In genomic region chr17:53618369-53618768, GRCm38 (mm10) we compare ENCODE assay signal across 24 mouse cellular contexts. TPM values are rescaled to one million over a fixed set of nuclear protein-coding genes. Genes with fewer than 3 reads are reported as not detected.
DNase-seq lines count a peak whose midpoint lies in the region; ATAC-seq and TF ChIP-seq lines count a peak whose summit lies in the region.
"Had no signal": no experiment of that assay in that cellular context is flagged by ENCODE, and none has a peak within 500 bp of the region (broad histone marks: within the 10 kb centered on the region; RNA-seq: fewer than 3 reads in every experiment).

No protein-coding gene starts in this region.

- 62% methylated on average over 7 of the region's 7 CpGs for WGBS in liver, adult 2 months
- 84% methylated on average over 7 of the region's 7 CpGs for WGBS in liver, embryonic 12.5 days (ENCODE audit: insufficient replicate concordance)

- H3K4me3 ChIP-seq in liver, adult 2 months (ENCODE audit: insufficient read depth, low read depth, low read length) = no peak overlapping the region
- H3K4me3 ChIP-seq in liver, embryonic 12.5 days = no peak overlapping the region
- H3K4me3 ChIP-seq: embryonic facial prominence, embryonic 13.5 days; embryonic facial prominence, embryonic 15.5 days; erythroblast, embryonic 14.5 days; forebrain, embryonic 10.5 days; forebrain, embryonic 12.5 days had no signal

- no peak overlapping the region for H3K4me2 ChIP-seq in liver, embryonic 12.5 days
- H3K4me2 ChIP-seq: embryonic facial prominence, embryonic 13.5 days; embryonic facial prominence, embryonic 15.5 days; forebrain, embryonic 12.5 days had no signal

- TF ChIP-seq POLR2A in liver, adult 2 months (IDR thresholded peaks at IDR 0.05; ENCODE audit: extremely low read depth, insufficient read depth, low read length) = no peak

- no peak overlapping the region for H3K9ac ChIP-seq in liver, adult 2 months (ENCODE audit: low read depth, low read length)
- H3K9ac ChIP-seq in liver, embryonic 12.5 days = no peak overlapping the region
- H3K9ac ChIP-seq: embryonic facial prominence, embryonic 13.5 days; embryonic facial prominence, embryonic 15.5 days; forebrain, embryonic 12.5 days had no signal

- ATAC-seq in liver, embryonic 12.5 days = no peak
- peak; percentile 92 for ATAC-seq in granulocyte monocyte progenitor cell, adult 5-6 weeks (replicated peaks; ENCODE audit: poor library complexity, severe bottlenecking)
- ATAC-seq in megakaryocyte progenitor cell, adult 5-6 weeks (replicated peaks; ENCODE audit: poor library complexity) = peak; percentile 80
- ATAC-seq: activated CD4-positive, CD25-positive, alpha-beta regulatory T cell, adult 4 months; forebrain, embryonic 14.5 days; forebrain, embryonic 16.5 days; Patski had no signal

- H3K79me2 ChIP-seq in liver, adult 2 months (ENCODE audit: control insufficient read depth, insufficient read depth, low read length) = peaks cover 10% of the 10 kb centered on the region; the same call in 1 of the 2 replicates

- peaks cover 11% of the 10 kb centered on the region for H3K4me1 ChIP-seq in liver, adult 2 months (ENCODE audit: control insufficient read depth, insufficient read depth, low read length)
- H3K4me1 ChIP-seq in liver, embryonic 12.5 days = peaks cover 33% of the 10 kb centered on the region
- H3K4me1 ChIP-seq: embryonic facial prominence, embryonic 13.5 days; embryonic facial prominence, embryonic 15.5 days; forebrain, embryonic 10.5 days; forebrain, embryonic 12.5 days had no signal

- DNase-seq in liver, adult 2 months (ENCODE audit: extremely low read depth, low read depth, low spot score) = peak; percentile 47
- no peak for DNase-seq in Muller cell, postnatal 12 days (ENCODE audit: inconsistent ontology term)
- DNase-seq in layer of hippocampus, adult 18-20 months (ENCODE audit: low spot score in 2 of 2) = no peak
- DNase-seq: adrenal gland, adult 8-10 months; adrenal gland, postnatal 14 days; adrenal gland, postnatal 36 days; cerebellum, adult 11-12 months; cerebellum, adult 2 months; cerebellum, adult 9-10 months; cerebellum, postnatal 10 days; cerebellum, postnatal 25 days; embryo, embryonic 11 days had no signal

- H3K27me3 ChIP-seq in liver, adult 2 months (ENCODE audit: control insufficient read depth, insufficient read depth, low read length) = no peaks in the 10 kb centered on the region
- no peaks in the 10 kb centered on the region for H3K27me3 ChIP-seq in liver, embryonic 12.5 days (replicated peaks)
- H3K27me3 ChIP-seq: embryonic facial prominence, embryonic 13.5 days; embryonic facial prominence, embryonic 15.5 days; forebrain, embryonic 12.5 days; Patski had no signal

- H3K9me3 ChIP-seq in liver, embryonic 12.5 days (replicated peaks) = no peaks in the 10 kb centered on the region
- H3K9me3 ChIP-seq: embryonic facial prominence, embryonic 13.5 days; embryonic facial prominence, embryonic 15.5 days; forebrain, embryonic 10.5 days; forebrain, embryonic 12.5 days had no signal

- H3K36me3 ChIP-seq in liver, adult 2 months (ENCODE audit: control insufficient read depth, insufficient read depth, low read length) = peaks cover 12% of the 10 kb centered on the region
- H3K36me3 ChIP-seq in liver, embryonic 12.5 days = peaks cover 24% of the 10 kb centered on the region
- H3K36me3 ChIP-seq: forebrain, embryonic 12.5 days had no signal

- no peak for TF ChIP-seq CTCF in liver, adult 2 months (IDR thresholded peaks at IDR 0.05; ENCODE audit: low read depth, low read length)

- H3K27ac ChIP-seq in liver, adult 2 months (replicated peaks; ENCODE audit: insufficient read depth, low read depth, low read length) = 0 out of 2 replicates have a peak overlapping the region, but pooled peaks have one; percentile 2
- no peak overlapping the region for H3K27ac ChIP-seq in liver, embryonic 12.5 days
- H3K27ac ChIP-seq: embryonic facial prominence, embryonic 13.5 days; embryonic facial prominence, embryonic 15.5 days; forebrain, embryonic 10.5 days; forebrain, embryonic 12.5 days had no signal

RNA-seq across cellular contexts. Expression of gene Kat2b, which starts 51.7 kb away (rescaled TPM):
- 56.0 and 57.4 TPM in 2 replicates for total RNA-seq in liver, adult 2 months (2014; rRNA removed)
- 14.1 and 15.6 TPM in 2 replicates for polyA plus RNA-seq in liver, adult 2 months (2012; rRNA removed)
- polyA plus RNA-seq in liver, embryonic 12.5 days (2016; fragmentation: Nextera tagmentation; extraction: Ambion mirVana) = 4.9 and 5.1 TPM in 2 replicates
- 35.1 and 51.5 TPM in 2 replicates for total RNA-seq in granulocyte monocyte progenitor cell, adult 5-6 weeks (2014; fragmentation: Nextera tagmentation)
- 30.5 and 35.9 TPM in 2 replicates for total RNA-seq in granulocyte monocyte progenitor cell, adult 5-6 weeks (2017)
- 19.8 and 20.1 TPM in 2 replicates for total RNA-seq in megakaryocyte progenitor cell, adult 5-6 weeks (2015)
- 23.6 and 37.0 TPM in 2 replicates for total RNA-seq in megakaryocyte progenitor cell, adult 5-6 weeks (2017)
- total RNA-seq in layer of hippocampus, adult 18-20 months (2021) = 10 to 100 TPM; 16.9 to 18.4 TPM
